ENCODE assay signal across 29 mouse cellular contexts in the genomic region with DNA sequence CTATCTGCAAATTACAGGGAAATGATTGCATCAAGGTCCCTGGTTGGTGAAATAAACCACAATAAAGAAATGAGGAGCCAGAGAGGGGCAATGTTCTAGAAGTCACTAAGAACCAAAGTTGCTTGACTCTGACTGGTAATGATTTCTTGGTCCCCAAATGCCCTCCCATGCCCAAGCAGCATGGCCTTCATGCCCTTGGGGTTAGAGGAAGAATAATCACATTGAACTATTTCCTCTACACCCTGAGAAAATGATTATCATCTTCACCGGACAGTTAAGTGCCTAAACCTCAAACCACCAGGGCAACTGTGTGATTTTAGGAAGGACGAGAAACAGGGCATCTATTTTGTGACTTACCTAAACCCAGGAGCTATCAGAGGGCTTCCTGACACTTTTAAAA. TPM values are rescaled to one million over a fixed set of nuclear protein-coding genes. Genes with fewer than 3 reads are reported as not detected.
DNase-seq lines count a peak whose midpoint lies in the region; ATAC-seq lines count a peak whose summit lies in the region.
"Had no signal": no experiment of that assay in that cellular context is flagged by ENCODE, and none has a peak within 500 bp of the region (broad histone marks: within the 10 kb centered on the region; RNA-seq: fewer than 3 reads in every experiment).

No protein-coding gene starts in this region.

- no peak overlapping the region for H3K4me2 ChIP-seq in heart, embryonic 11.5 days
- H3K4me2 ChIP-seq: embryonic facial prominence, embryonic 13.5 days; embryonic facial prominence, embryonic 15.5 days; forebrain, embryonic 13.5 days had no signal

- H3K9me3 ChIP-seq in heart, embryonic 11.5 days (replicated peaks; ENCODE audit: control insufficient read depth, low read length) = no peaks in the 10 kb centered on the region
- H3K9me3 ChIP-seq: embryonic facial prominence, embryonic 13.5 days; embryonic facial prominence, embryonic 15.5 days; forebrain, embryonic 10.5 days; forebrain, embryonic 13.5 days; G1E had no signal

- H3K9ac ChIP-seq in heart, embryonic 11.5 days (ENCODE audit: low read depth, low read length) = no peak overlapping the region
- H3K9ac ChIP-seq: embryonic facial prominence, embryonic 13.5 days; embryonic facial prominence, embryonic 15.5 days; forebrain, embryonic 13.5 days had no signal

- no peak for ATAC-seq in heart, embryonic 11.5 days (replicated peaks; ENCODE audit: insufficient number of reproducible peaks, low FRiP score, low TSS enrichment)
- peak; percentile 42; the same call in 1 of the 2 replicates for ATAC-seq in common myeloid progenitor, adult 5-6 weeks (replicated peaks; ENCODE audit: low read depth, poor library complexity, severe bottlenecking)
- ATAC-seq: activated CD4-positive, CD25-positive, alpha-beta regulatory T cell, adult 4 months; CD4-positive, CD25-positive, alpha-beta regulatory T cell, adult 4 months; forebrain, embryonic 13.5 days; forebrain, embryonic 16.5 days; Patski had no signal

- H3K4me1 ChIP-seq in heart, embryonic 11.5 days (ENCODE audit: control insufficient read depth, insufficient read depth, low read length) = peaks cover 1% of the 10 kb centered on the region
- H3K4me1 ChIP-seq: embryonic facial prominence, embryonic 13.5 days; embryonic facial prominence, embryonic 15.5 days; forebrain, embryonic 10.5 days; forebrain, embryonic 13.5 days had no signal

- no peaks in the 10 kb centered on the region for H3K27me3 ChIP-seq in heart, embryonic 11.5 days (ENCODE audit: control insufficient read depth, insufficient read depth, low read length)
- H3K27me3 ChIP-seq: CH12.LX; embryonic facial prominence, embryonic 13.5 days; embryonic facial prominence, embryonic 15.5 days; forebrain, embryonic 13.5 days had no signal

- no peak overlapping the region for H3K27ac ChIP-seq in heart, embryonic 11.5 days (ENCODE audit: low read depth, low read length)
- H3K27ac ChIP-seq: embryonic facial prominence, embryonic 13.5 days; embryonic facial prominence, embryonic 15.5 days; forebrain, embryonic 10.5 days; forebrain, embryonic 13.5 days had no signal

- DNase-seq in heart, adult 11 months = peak; percentile 60
- peak; percentile 46 for DNase-seq in induced T-regulatory cell, adult 2 months (ENCODE audit: low read depth)
- no peak for DNase-seq in lung, postnatal 10 days
- DNase-seq in frontal cortex, adult 2 months (ENCODE audit: extremely low spot score in 1 of 2, low spot score in 1 of 2) = no peak
- no peak for DNase-seq in kidney, adult 8-10 months
- DNase-seq: adrenal gland, adult 8-10 months; adrenal gland, postnatal 14 days; adrenal gland, postnatal 36 days; B cell, adult 2 months; cerebellum, adult 11-12 months; cerebellum, adult 2 months; cerebellum, adult 9-10 months; cerebellum, postnatal 10 days; cerebellum, postnatal 25 days; embryo, embryonic 11 days had no signal

- 75% methylated on average over 2 of the region's 2 CpGs for WGBS in heart, embryonic 11.5 days (ENCODE audit: insufficient replicate concordance)

- no peaks in the 10 kb centered on the region for H3K36me3 ChIP-seq in heart, embryonic 11.5 days (ENCODE audit: control insufficient read depth, insufficient read depth, low read length)
- H3K36me3 ChIP-seq: embryonic facial prominence, embryonic 13.5 days; embryonic facial prominence, embryonic 15.5 days; forebrain, embryonic 10.5 days; G1E had no signal

- H3K4me3 ChIP-seq in heart, embryonic 11.5 days (ENCODE audit: low read depth, low read length) = no peak overlapping the region
- H3K4me3 ChIP-seq: embryonic facial prominence, embryonic 13.5 days; embryonic facial prominence, embryonic 15.5 days; erythroblast, embryonic 14.5 days; forebrain, embryonic 10.5 days; forebrain, embryonic 13.5 days had no signal

RNA-seq across cellular contexts. Expression of gene Irf4, which starts 27.0 kb away (rescaled TPM):
- polyA plus RNA-seq in heart, embryonic 11.5 days (2014; fragmentation: Nextera tagmentation; extraction: Ambion mirVana) = 0.03 TPM in 1 of 2 replicates, not detected in the other
- total RNA-seq in common myeloid progenitor, adult 5-6 weeks (2017) = 0.50 and 7.2 TPM in 2 replicates
- polyA plus RNA-seq in frontal cortex, adult 2 months (2012; rRNA removed) = 0.19 and 0.22 TPM in 2 replicates
- polyA plus RNA-seq: embryonic facial prominence, embryonic 11.5 days; erythroblast, embryonic 14.5 days; forebrain, embryonic 10.5 days; G1E had no signal

Comparison
In these comparisons a context has a peak if more than half of its experiments do, and no peak if none do; other contexts are left out.
1. DNase-seq: peak in heart, adult 11 months (single experiment) and induced T-regulatory cell, adult 2 months (single experiment); none in lung, postnatal 10 days (single experiment), frontal cortex, adult 2 months (0 of 2) and kidney, adult 8-10 months (0 of 2).